Mouse (Mus musculus) spleen, postnatal 36 days (tissue): ENCODE measurements around the gene Fhod1.
"Not testable (repeated sequence)": the region's sequence is repeated elsewhere in the genome, so short reads cannot be mapped to it uniquely, and the experiment has no call there.

Experiments
- DNase-seq, 2 experiments: peaks; one replicate each; pipeline ENCODE4 v3.0.0; 2022; ENCODE audit warnings: low spot score in 2 of 2, mixed read lengths in 1 of 2

Fhod1 gene

DNA sequence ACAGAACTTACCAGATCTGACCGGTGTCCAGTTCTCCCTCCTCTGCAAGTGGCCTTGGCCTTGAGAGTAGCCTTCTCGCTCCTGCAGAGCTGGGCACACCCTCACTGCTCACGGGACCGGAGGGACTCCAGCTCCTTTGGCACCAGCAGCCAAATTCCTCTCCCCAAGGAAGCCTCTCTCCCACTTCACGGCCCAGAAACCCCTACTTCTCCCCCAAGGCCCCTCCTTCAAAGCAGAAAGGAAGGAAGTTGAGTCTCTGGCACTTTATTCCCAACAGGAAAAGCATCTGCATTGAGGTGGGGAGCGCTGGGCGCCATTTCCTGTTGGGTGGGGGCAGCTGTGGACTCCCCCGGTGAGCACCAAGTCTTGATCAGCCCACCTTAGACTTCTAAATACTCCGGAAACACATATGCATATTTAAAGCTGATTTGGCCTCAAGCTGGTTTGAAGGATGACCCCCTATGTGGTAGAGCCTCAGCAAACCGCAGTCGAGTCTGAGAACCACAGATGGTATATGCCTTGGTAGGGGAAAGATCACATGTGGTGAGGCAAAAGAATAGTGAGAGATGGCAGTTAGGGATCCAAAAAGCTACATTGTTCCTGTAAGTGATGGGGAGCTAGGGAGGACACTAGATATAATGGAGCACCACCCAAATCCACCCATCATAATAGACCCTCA, 51.7 kb downstream of the Fhod1 start, which contains the start of gene Exoc3l:
TSS of gene Exoc3l (minus strand) at position 207 of the 679 bp plus-strand sequence.
- no peak for DNase-seq

DNA sequence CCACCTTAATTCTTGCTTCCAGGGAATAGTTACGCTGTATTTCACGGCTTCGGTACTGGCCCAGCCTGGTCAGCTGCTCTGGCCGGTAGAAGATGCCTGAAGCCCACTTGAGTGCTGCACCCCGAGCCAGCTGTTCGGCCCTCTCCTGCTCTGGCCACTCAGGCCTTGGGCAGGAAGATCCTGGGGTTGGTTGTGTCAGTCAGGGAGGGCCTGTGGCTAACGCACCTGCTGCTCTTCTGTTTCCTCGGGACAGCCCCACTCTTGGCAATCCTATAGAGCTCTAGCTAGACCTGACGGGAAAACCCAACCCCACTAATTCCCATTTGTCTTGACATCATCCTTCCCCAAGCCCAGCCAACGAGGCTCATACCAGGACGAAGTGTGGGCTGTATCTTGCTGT, 52.5 kb downstream of the Fhod1 start:
- DNase-seq, result no peak

DNA sequence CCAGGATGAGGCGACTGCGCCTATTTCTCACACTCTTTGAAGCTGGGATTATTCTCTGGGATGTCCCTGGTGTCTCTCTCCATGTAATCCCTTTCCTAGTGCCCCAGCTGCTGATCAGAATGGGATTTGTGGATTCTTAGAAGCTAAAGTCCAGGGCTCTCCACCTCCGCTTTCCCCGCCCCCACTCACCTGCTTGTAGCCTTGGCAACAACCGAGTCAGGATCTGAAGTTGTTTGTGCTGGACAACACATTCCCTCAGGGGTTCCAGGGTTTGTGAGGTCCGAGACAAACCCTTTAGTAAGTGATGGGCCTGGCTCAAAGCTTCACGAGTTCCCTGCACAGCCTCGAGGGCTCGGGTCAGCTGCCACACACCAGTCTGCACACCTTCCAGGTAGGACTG, 53.0 kb downstream of the Fhod1 start:
- no peak for DNase-seq

DNA sequence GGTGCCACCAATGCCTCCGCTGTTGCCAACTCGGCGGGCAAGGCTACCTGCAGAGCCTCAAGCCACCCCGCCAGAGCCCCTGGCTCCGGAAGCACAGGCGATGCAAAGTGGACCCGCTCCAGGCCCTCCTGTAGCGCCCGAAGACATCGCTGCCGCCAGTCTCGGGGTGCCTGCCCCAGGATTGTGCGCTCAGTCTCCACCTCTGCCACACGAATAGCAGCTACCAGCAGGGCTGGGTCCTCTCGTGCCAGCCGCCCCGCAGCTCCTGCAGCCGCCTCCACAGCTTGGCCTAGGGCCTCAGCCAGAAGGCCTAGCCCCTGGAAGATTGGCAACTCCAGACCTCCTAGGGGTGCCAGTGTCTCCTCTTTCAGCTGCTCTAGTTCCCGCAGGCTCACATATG, 54.3 kb downstream of the Fhod1 start:
- no peak for DNase-seq

DNA sequence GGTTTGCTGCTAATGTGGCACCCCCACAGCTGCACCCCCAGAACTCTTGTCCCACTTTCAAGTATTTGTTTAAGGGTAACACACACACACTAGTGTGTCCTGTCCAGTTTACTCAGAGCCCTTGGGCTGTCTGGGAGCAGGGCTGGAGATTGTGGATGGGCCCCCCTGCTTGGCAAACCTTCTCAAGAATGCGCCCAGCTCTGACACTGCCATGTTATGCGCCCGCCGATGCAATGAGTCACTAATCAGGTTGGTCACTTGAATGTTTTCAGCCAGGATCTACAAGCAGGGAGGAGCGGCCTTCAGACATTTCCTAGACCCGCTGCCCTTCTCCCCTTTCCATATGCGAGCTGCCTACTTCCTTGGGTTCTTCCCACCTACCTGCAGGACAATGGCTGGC, 55.3 kb downstream of the Fhod1 start:
- DNase-seq, result no peak

DNA sequence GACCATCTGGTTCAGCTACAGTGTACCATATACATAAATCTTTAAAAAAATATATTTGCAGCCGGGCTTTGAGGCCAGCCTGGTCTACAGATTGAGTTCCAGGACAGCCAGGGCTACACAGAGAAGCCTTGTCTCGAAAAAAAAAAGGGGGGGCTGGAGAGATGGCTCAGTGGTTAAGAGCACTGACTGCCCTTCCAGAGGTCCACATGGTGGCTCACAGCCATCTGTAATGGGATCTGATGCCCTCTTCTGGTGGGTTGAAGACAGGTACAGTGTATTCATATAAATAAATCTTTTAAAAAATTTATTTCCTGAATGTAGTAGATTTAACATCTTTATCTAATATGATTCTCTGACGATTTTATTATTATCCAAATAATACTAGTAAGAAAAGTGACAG, 56.0 kb downstream of the Fhod1 start:
- DNase-seq, result not testable (repeated sequence)

DNA sequence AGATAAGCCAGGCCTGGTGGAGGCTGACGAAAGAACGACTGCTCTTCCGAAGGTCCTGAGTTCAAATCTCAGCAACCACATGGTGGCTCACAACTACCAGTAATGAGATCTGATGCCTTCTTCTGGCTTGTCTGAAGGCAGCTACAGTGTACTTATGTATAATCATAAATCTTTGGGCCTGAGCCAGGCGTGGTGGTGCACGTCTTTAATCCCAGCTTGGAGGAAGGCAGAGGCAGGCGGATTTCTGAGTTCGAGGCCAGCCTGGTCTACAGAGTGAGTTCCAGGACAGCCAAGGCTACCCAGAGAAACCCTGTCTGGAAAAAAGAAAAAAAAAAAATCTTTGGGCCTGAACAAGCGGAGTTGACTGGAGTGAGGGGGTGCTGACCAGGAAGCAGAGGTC, 56.4 kb downstream of the Fhod1 start:
- DNase-seq, result not testable (repeated sequence)

DNA sequence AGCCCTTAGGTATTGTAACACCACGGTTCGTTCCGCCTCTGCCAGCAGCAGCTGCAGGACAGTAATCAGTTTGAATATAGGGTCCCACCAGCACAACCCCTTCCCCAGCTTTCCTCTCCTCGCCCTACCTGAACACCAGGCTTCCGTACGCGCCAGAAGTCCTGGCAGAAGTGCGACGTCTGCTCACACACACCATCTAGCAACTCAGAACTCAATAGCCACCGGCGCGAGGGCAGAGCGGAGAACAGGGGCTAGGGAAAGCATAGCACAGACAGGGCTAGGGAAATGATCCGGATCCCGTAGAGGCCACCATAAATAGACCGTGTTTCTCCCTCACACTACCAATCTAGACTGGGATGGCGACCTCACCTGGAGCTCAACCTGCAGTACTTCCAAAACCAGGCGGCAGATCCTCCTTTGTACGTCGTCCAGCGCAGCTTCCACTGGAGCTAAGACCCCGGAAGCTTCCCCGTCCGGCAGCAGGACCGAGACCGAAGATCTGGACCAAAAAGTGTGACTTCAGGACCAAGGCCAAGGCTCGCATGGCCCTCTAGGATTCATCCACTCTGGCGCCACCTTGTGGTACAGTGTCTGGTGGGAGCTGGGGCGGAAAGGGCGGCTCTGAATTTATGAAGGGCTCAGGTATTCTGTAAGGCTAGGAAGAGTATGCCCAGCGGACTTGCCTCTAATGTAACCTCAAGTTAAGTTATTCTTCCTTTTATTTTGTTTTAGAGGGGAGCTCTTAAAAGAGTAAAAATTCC, 57.0 kb downstream of the Fhod1 start:
- DNase-seq, result peak; percentile 80 to 83

DNA sequence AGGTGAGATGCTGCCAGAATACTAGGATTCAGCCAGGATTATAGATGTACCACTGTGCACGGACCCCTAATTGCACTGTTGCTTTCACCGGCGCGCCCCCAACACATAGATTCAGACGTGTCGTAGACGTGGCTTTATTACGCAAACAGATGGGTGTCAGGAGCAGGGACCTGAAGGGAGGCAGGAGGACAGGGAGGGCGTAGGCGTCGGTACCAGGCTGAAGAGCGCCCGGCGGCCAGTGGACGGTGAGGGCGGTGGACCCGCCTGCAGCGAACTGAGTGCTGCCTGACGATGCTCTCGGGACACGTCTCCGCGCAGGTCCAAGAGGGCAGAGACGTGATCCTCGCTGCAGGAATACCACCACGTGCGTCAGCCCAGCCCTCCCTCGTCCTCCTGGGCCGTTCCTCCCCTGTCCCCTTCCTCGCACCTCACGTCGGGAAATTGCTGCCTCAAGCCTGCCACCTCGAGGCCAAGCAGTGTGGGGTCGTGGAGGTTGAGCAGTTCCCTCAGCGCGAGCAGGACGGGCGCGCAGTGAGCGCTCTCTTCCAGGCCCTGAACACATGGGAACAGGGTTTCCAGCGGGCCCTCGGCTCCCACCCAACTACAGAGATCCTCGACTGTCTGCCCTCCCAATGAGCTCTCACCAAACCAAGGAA, 57.8 kb downstream of the Fhod1 start, which contains the start of gene 4931428F04Rik:
TSS of gene 4931428F04Rik (minus strand) at position 60 of the 656 bp plus-strand sequence.
- DNase-seq, result peak in 1 of 2 experiments; percentile 30

DNA sequence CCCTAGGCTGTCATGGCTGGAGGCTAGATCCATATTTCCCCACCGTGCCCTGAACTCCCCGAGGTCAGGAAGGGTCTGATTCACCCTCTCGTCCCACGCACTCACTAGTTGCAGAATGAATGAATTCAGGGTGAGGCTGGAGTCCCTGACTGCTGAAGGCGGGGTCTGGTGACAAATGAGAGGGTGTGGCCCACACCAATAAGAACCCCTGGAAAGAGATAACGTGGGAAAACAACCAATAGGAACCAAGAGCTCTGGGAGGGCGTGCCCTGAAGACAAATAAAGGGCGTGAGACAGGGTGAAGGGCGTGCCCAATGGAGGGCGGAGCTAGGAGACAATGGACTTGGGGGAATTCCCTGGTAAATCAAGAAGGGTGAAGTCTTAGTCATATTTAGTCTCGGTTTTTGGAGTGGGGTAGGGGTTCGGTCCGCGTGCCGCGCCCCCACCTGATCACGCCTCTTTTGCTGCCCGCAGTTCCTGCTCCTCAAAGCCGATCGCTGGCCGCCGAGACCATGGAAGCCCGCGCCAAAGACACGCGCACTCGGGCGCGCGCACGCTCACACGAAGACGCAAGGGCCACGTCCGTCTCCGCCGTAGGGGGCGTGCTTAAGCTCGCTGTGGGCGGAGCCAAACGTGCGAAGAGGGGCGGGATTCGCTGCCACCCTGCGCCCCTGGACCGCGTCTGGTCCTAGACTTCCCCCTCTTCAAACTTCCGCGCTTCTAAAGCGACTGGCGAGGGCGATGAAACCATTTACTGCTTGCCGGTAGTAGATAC, 58.6 kb downstream of the Fhod1 start:
- peak; percentile 94 for DNase-seq

DNA sequence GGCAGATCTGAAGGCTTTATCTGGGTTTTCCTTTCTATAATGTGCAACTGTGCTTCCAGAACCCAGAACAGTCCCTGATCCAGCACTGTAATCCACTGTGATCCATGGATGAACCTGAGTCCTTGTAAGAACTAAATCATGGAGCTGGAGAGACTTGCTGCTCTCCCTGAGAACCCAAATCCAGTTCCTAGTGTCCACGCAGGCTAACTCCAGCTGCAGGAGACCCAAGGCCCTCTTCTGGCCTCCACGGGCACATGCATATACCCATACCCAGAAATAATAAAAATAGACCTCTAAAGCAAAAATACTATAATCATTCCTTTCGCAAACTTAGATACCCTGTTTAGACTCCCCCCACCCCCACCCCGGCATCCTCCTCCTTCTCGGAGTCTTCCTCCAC, 59.5 kb downstream of the Fhod1 start:
- no peak for DNase-seq

DNA sequence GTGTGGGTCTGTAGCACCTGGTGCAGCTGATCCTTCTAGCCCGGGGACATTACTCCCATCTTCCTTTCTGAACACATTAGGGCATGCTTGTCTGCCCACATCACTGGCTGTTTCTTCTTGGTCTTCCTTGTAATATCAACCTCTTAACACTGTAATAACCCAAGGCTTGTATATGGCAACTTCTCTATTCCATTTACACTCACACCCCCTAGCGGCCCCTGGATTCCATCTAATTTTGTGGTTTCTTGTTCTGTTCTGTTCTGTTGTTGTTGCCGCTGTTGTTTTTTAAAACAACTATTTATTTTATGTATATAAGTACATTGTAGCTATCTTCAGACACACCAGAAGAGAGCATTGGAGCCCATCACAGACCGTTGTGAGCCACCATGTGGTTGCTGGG, 60.8 kb downstream of the Fhod1 start:
- DNase-seq, result no peak

DNA sequence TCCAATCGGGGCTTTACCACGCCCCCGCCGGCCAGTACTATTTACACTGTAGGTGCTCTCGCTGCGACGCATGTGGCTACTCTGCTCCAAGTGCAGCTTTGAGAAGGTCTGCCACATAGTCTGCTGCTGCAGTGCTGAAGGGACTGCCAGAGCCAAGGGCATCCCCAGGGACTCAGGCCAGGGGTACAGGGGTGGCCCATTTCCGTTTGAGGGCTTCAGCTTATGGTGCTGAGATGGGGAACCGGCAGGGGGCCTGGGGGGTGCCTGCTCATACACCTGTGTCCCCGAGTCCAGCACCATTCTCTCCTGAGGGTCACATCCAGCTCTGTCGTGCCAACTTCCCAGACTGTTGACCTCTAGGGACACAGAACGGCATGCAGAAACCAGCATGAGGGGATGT, 62.2 kb downstream of the Fhod1 start:
- no peak for DNase-seq

DNA sequence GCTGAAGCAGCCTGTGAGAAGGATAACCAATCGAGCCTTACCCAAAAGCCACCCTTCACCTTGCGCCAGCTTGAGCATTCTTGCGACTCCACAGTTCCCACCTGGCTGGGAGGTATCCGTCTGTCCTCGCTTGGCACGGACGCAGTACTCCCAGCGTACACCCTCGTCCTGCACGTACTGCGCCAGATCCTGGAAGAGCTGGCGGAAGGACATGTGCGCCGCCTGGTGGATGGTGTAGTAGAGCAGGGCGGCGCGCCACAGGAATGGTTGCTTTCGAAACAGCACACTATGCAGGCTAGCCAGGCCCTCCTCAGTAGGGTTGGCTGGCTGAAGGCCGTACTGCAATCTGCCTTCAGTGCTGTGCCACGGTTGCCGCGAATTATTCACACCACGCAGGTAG, 64.7 kb downstream of the Fhod1 start:
- no peak for DNase-seq

DNA sequence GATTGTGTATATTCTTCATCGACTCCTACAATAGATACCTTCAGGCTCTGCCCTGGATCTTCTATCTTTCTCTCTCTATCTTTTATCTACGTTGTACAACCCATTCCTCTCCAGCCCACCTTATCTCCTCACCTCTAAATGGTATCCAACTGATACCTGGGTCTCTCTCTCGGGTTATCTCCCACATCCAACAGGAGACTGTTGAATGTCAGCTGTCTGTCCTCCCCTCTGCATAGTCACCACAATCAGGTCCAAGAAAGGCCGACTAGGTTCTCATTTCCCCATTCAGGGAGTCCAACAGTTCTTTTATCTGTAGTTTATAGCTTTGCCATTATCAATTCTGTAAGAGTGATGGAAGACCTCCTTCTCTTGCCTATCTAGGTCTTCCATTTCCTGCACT, 65.5 kb downstream of the Fhod1 start:
- DNase-seq, result no peak

DNA sequence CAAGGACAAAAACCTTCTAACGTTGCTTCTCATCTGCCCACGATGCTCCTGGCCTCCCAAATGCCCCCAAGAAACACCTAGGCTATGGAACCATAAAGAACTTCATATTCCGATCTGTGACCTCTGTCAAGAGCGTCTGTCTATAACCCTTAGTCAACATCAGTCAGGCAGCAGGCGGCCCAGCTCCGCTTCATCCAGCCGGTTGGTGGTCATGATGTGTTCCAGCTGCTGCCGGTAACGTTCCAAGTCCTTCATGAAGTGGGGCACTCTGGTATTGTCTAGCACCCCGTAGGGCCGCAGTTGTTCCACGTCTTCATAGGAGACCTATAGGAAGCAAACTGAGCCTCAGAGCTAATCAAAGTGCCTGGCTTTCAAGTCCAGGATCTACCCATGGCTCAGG, 65.9 kb downstream of the Fhod1 start:
- no peak for DNase-seq

DNA sequence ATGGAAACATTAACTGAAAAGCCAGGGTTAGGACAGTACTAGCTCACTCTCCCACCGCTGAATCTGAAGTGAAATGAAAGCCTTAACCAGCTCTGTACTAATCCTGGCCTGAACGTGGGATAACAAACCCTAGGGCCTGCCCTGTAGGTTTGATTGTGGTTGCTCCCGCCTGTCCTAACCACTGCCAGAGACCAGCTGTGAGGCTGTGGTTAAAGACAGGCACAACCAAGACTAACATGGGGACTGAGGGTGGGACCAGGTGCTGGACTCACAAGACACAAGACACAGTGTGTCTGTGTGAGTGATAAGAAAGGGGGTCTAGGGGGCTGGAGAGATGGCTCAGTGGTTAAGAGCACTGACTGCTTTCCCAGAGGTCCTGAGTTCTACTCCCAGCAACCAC, 67.2 kb downstream of the Fhod1 start:
- no peak for DNase-seq
